Mouse (Mus musculus) thymus, postnatal 0 days (tissue): Measurements from ENCODE around the gene Dppa2. TPM values are rescaled to one million over a fixed set of nuclear protein-coding genes. Genes with fewer than 3 reads are reported as not detected.

Experiments
- DNase-seq: peaks from one replicate; pipeline ENCODE4 v3.0.0-alpha.2; 2015; ENCODE audit warnings: low spot score
- polyA plus RNA-seq: library from polyadenylated mRNA; unstranded; fragments of >200 nt; fragmentation: Nextera tagmentation; extraction: Ambion mirVana; gene quantifications from 2 replicates; pipeline ENCODE4 v1.2.1, GENCODE M21; 2015

Gene Dppa2
- polyA plus RNA-seq, 1 experiment from 2014 or later, result not detected

- DNase-seq, result no peak
Observed at GRCm38 (mm10) chr16:48335326-48335725, 31.6 kb downstream of the Dppa2 start.

GRCm38 (mm10) chr16:48344193-48344592 is 40.5 kb downstream of the Dppa2 start:
- DNase-seq, result no peak

- DNase-seq, result no peak
Observed at GRCm38 (mm10) chr16:48347246-48347645, 43.5 kb downstream of the Dppa2 start.

- DNase-seq, result no peak
Observed at GRCm38 (mm10) chr16:48355716-48356115, 52.0 kb downstream of the Dppa2 start.

GRCm38 (mm10) chr16:48356417-48356816 is 52.7 kb downstream of the Dppa2 start:
- no peak for DNase-seq

GRCm38 (mm10) chr16:48360887-48361286 is 57.2 kb downstream of the Dppa2 start:
- no peak for DNase-seq

GRCm38 (mm10) chr16:48366801-48367200 is 63.1 kb downstream of the Dppa2 start:
- peak; percentile 12 for DNase-seq

- no peak for DNase-seq
Observed at GRCm38 (mm10) chr16:48368096-48368495, 64.4 kb downstream of the Dppa2 start.

Other genes starting within 250 kb of the Dppa2 start
- gene Dppa4, start 20.2 kb upstream of the Dppa2 start, polyA plus RNA-seq, result not detected in 2 replicates
- gene Gm5485, start 108.5 kb downstream of the Dppa2 start, polyA plus RNA-seq, result not detected in 2 replicates
- gene Morc1, start 127.3 kb downstream of the Dppa2 start, polyA plus RNA-seq, result 10.1 and 12.4 TPM in 2 replicates